Mouse (Mus musculus) E14TG2a.4 (cell line): ENCODE data around the gene Bhlhb9.

Experiments used
- CTCF ChIP-seq: conservative IDR thresholded peaks from 2 replicates; pipeline ENCODE4 v1.5.1; 2014; ENCODE audit warnings: low read length
- NANOG ChIP-seq: IDR thresholded peaks from 2 replicates; pipeline ENCODE4 v1.6.1; 2014; ENCODE audit warnings: borderline replicate concordance, low read length, mixed read lengths
- POU5F1 ChIP-seq: IDR thresholded peaks from 2 replicates; pipeline ENCODE4 v1.6.1; 2014; ENCODE audit warnings: low read length, borderline replicate concordance

GRCm38 (mm10) chrX:135928588-135928987, 131.2 kb downstream of the Bhlhb9 start:
- no peak for TF ChIP-seq CTCF
- no peak for TF ChIP-seq POU5F1
- TF ChIP-seq NANOG, result no peak
